Mouse (Mus musculus): ENCODE data around the gene Dcbld2. TPM values are rescaled to one million over a fixed set of nuclear protein-coding genes. Genes with fewer than 3 reads are reported as not detected.

The Dcbld2 gene
- total RNA-seq, 4 experiments from 2014 or later, result 2.4 to 3.5 (median 2.6) TPM

- no peak for DNase-seq (ENCODE audit: low spot score in 2 of 2)
Measured at GRCm38 (mm10) chr16:58482296-58482695, 74.1 kb downstream of the Dcbld2 start.

- DNase-seq (ENCODE audit: low spot score in 2 of 2), result no peak
Measured at GRCm38 (mm10) chr16:58487861-58488260, 79.6 kb downstream of the Dcbld2 start.

GRCm38 (mm10) chr16:58496791-58497190 is 88.5 kb downstream of the Dcbld2 start:
- DNase-seq (ENCODE audit: low spot score in 2 of 2), result no peak

- no peak for DNase-seq (ENCODE audit: low spot score in 2 of 2)
Measured at GRCm38 (mm10) chr16:58497886-58498713, 89.9 kb downstream of the Dcbld2 start.

- no peak for DNase-seq (ENCODE audit: low spot score in 2 of 2)
Measured at GRCm38 (mm10) chr16:58499172-58499584, 90.9 kb downstream of the Dcbld2 start.

GRCm38 (mm10) chr16:58499650-58500049 is 91.4 kb downstream of the Dcbld2 start:
- no peak for DNase-seq (ENCODE audit: low spot score in 2 of 2)

- no peak for DNase-seq (ENCODE audit: low spot score in 2 of 2)
Measured at GRCm38 (mm10) chr16:58501760-58502301, 93.6 kb downstream of the Dcbld2 start.

GRCm38 (mm10) chr16:58502566-58502965 is 94.3 kb downstream of the Dcbld2 start:
- DNase-seq (ENCODE audit: low spot score in 2 of 2), result no peak

- DNase-seq (ENCODE audit: low spot score in 2 of 2), result no peak
Measured at GRCm38 (mm10) chr16:58504945-58505344, 96.7 kb downstream of the Dcbld2 start.

GRCm38 (mm10) chr16:58512181-58512761 is 104.0 kb downstream of the Dcbld2 start:
- DNase-seq (ENCODE audit: low spot score in 2 of 2), result no peak

GRCm38 (mm10) chr16:58512887-58513286 is 104.6 kb downstream of the Dcbld2 start:
- DNase-seq (ENCODE audit: low spot score in 2 of 2), result peak; percentile 40 to 45

- DNase-seq (ENCODE audit: low spot score in 2 of 2), result no peak
Measured at GRCm38 (mm10) chr16:58513755-58514154, 105.5 kb downstream of the Dcbld2 start.

- DNase-seq (ENCODE audit: low spot score in 2 of 2), result peak in 1 of 2 experiments; percentile 13
Measured at GRCm38 (mm10) chr16:58514565-58514964, 106.3 kb downstream of the Dcbld2 start.

GRCm38 (mm10) chr16:58516161-58516560 is 107.9 kb downstream of the Dcbld2 start:
- no peak for DNase-seq (ENCODE audit: low spot score in 2 of 2)

- no peak for DNase-seq (ENCODE audit: low spot score in 2 of 2)
Measured at GRCm38 (mm10) chr16:58516960-58517798, 108.9 kb downstream of the Dcbld2 start.

Other genes starting within 250 kb of the Dcbld2 start
- gene St3gal6, start 115.8 kb downstream of the Dcbld2 start, total RNA-seq (2022), result 100 to 1,000 TPM; 147 to 185 (median 164) TPM
- not detected for gene Gm813, start 208.5 kb downstream of the Dcbld2 start, total RNA-seq (2022)
- gene E330017A01Rik, start 230.3 kb downstream of the Dcbld2 start, total RNA-seq (2022), result not detected

Data from gastrocnemius, adult 8-10 months (tissue).